Mouse (Mus musculus): ENCODE measurements around the gene Lrrc8a.

Gene Lrrc8a

GRCm38 (mm10) chr2:30237199-30237880 lies at the start of gene Lrrc8a:
Gene Lrrc8a, plus strand, starts transcription at chr2:30237715.
- in situ Hi-C loops (cut with MboI, MseI) = no loop called here

GRCm38 (mm10) chr2:30191790-30192580 lies 45.5 kb upstream of the Lrrc8a start:
- in situ Hi-C loops (cut with MboI, MseI) = no loop called here

GRCm38 (mm10) chr2:30194656-30195055 lies 42.9 kb upstream of the Lrrc8a start:
- in situ Hi-C loops (cut with MboI, MseI) = no loop called here

GRCm38 (mm10) chr2:30198021-30198420 lies 39.5 kb upstream of the Lrrc8a start:
- in situ Hi-C loops (cut with MboI, MseI) = no loop called here

GRCm38 (mm10) chr2:30199984-30200383 lies 37.5 kb upstream of the Lrrc8a start:
- in situ Hi-C loops (cut with MboI, MseI) = no loop called here

GRCm38 (mm10) chr2:30200388-30200925 lies 37.1 kb upstream of the Lrrc8a start:
- in situ Hi-C loops (cut with MboI, MseI) = no loop called here

GRCm38 (mm10) chr2:30203439-30203838 lies 34.1 kb upstream of the Lrrc8a start:
- in situ Hi-C loops (cut with MboI, MseI) = no loop called here

GRCm38 (mm10) chr2:30205255-30205628 lies 32.3 kb upstream of the Lrrc8a start:
- in situ Hi-C loops (cut with MboI, MseI) = no loop called here

- in situ Hi-C loops (cut with MboI, MseI) = no loop called here
Observed at GRCm38 (mm10) chr2:30205629-30206357, 31.7 kb upstream of the Lrrc8a start, which contains the start of gene Kyat1. Gene Kyat1, minus strand, starts transcription at chr2:30205847.

GRCm38 (mm10) chr2:30207401-30207800 lies 30.1 kb upstream of the Lrrc8a start:
- in situ Hi-C loops (cut with MboI, MseI) = no loop called here

- in situ Hi-C loops (cut with MboI, MseI) = no loop called here
Observed at GRCm38 (mm10) chr2:30207886-30208285, 29.6 kb upstream of the Lrrc8a start.

GRCm38 (mm10) chr2:30211408-30212168 lies 25.9 kb upstream of the Lrrc8a start:
- in situ Hi-C loops (cut with MboI, MseI) = no loop called here

- in situ Hi-C loops (cut with MboI, MseI) = no loop called here
Observed at GRCm38 (mm10) chr2:30212169-30212545, 25.4 kb upstream of the Lrrc8a start.

GRCm38 (mm10) chr2:30212951-30213350 lies 24.6 kb upstream of the Lrrc8a start:
- in situ Hi-C loops (cut with MboI, MseI) = no loop called here

- in situ Hi-C loops (cut with MboI, MseI) = no loop called here
Observed at GRCm38 (mm10) chr2:30214745-30215144, 22.8 kb upstream of the Lrrc8a start.

GRCm38 (mm10) chr2:30215493-30215892 lies 22.0 kb upstream of the Lrrc8a start:
- in situ Hi-C loops (cut with MboI, MseI) = no loop called here

GRCm38 (mm10) chr2:30216293-30216692 lies 21.2 kb upstream of the Lrrc8a start:
- in situ Hi-C loops (cut with MboI, MseI) = no loop called here

GRCm38 (mm10) chr2:30235593-30235992 lies 1.9 kb upstream of the Lrrc8a start:
- in situ Hi-C loops (cut with MboI, MseI) = no loop called here

- in situ Hi-C loops (cut with MboI, MseI) = no loop called here
Observed at GRCm38 (mm10) chr2:30236426-30237198, 903 bp upstream of the Lrrc8a start.

- in situ Hi-C loops (cut with MboI, MseI) = no loop called here
Observed at GRCm38 (mm10) chr2:30237881-30238280, 366 bp downstream of the Lrrc8a start.
